Mouse (Mus musculus): ENCODE measurements around the gene Csf3. TPM values are rescaled to one million over a fixed set of nuclear protein-coding genes. Genes with fewer than 3 reads are reported as not detected.
A peak's percentile ranks its signal among the peaks of the same experiment; 100 is the strongest.
"Not testable (repeated sequence)": the region's sequence is repeated elsewhere in the genome, so short reads cannot be mapped to it uniquely, and the experiment has no call there.

Csf3 gene
- polyA plus RNA-seq (2014; fragmentation: Nextera tagmentation; extraction: Ambion mirVana): not detected in 2 replicates

DNA sequence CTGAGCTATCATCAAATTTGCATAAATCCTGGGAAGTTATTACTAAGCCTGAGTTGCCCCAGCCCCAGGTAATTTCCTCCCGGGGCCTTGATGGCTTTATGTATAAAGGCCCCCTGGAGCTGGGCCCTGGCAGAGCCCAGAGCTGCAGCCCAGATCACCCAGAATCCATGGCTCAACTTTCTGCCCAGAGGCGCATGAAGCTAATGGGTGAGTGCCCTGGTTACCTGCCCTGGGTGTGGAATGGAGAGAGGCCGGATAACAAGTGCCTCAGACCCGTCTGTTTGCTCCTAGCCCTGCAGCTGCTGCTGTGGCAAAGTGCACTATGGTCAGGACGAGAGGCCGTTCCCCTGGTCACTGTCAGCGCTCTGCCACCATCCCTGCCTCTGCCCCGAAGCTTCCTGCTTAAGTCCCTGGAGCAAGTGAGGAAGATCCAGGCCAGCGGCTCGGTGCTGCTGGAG is at the start of gene Csf3:
TSS of gene Csf3 (plus strand) at position 51 of the 458 bp plus-strand sequence.
- 39% methylated on average over 10 of the region's 10 CpGs for WGBS
- Histone ChIP-seq H3K9me3 (replicated peaks; ENCODE audit: control insufficient read depth, low read length) (no peaks in the 10 kb centered on the region), H3K36me3 (ENCODE audit: control insufficient read depth, insufficient read depth, low read length) (peaks cover 20% of the 10 kb centered on the region), H3K4me3 (ENCODE audit: low read depth, low read length) (no peak within 1 kb of the TSS), H3K4me2 (ENCODE audit: low read length) (no peak within 1 kb of the TSS), H3K27me3 (replicated peaks; ENCODE audit: control insufficient read depth, insufficient read depth, low read length) (no peaks in the 10 kb centered on the region), H3K9ac (ENCODE audit: low read length) (no peak within 1 kb of the TSS; the same call in 1 of the 2 replicates), H3K4me1 (ENCODE audit: control insufficient read depth, insufficient read depth, low read length) (no peaks in the 10 kb centered on the region), H3K27ac (ENCODE audit: low read depth, low read length) (no peak within 1 kb of the TSS)
- ATAC-seq: no peak
- no peak for DNase-seq (ENCODE audit: low spot score)

DNA sequence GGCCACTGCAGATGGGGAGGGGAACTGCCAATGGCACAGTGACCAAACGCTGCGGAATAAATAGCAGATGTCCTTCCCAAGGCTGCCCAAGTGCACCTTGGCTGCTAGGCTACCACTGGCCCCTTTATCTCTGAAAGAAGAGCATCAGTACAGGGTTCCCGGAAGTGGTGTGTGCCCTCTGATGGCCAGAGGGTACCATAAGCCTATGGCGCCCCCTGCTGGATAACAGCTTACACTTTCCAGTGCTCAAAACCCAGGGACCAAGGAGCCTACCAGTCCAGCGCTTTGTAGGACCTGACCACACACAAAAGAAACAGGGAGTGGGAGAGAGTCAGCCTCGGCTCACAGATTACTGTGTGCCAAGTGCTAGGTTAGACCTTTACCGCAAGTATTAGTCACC is 46.0 kb upstream of the Csf3 start:
- not testable (repeated sequence) for ATAC-seq; H3K36me3 ChIP-seq (ENCODE audit: control insufficient read depth, insufficient read depth, low read length); H3K9ac ChIP-seq (ENCODE audit: low read length); H3K27me3 ChIP-seq (replicated peaks; ENCODE audit: control insufficient read depth, insufficient read depth, low read length); H3K4me3 ChIP-seq (ENCODE audit: low read depth, low read length); H3K27ac ChIP-seq (ENCODE audit: low read depth, low read length); H3K4me2 ChIP-seq (ENCODE audit: low read length); H3K4me1 ChIP-seq (ENCODE audit: control insufficient read depth, insufficient read depth, low read length); H3K9me3 ChIP-seq (replicated peaks; ENCODE audit: control insufficient read depth, low read length)
- WGBS: 10% methylated on average over 6 of the region's 7 CpGs
- peak; percentile 47 for DNase-seq (ENCODE audit: low spot score)

DNA sequence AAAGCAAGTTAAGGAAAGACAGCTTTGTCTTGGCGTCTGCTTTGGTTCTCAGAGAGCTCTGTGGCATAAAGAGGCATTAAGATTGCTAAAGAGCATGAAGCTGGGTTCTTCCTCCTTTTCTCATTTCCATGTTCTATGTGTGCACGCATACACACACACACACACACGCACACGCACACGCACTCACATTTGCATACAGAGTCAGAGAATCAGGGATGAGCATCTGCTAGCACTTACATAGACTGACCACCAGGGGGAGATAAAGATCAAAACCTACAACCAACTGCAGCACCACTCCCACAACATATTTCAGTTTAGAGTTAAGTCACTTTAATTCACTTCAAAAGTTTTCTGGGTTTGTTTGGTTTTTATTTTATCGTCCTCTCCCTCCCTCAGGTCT is 40.5 kb upstream of the Csf3 start:
- no peaks in the 10 kb centered on the region for H3K9me3 ChIP-seq (replicated peaks; ENCODE audit: control insufficient read depth, low read length)
- peak; percentile 85 for DNase-seq (ENCODE audit: low spot score)
- no peak overlapping the region for H3K27ac ChIP-seq (ENCODE audit: low read depth, low read length)
- no peak overlapping the region for H3K4me3 ChIP-seq (ENCODE audit: low read depth, low read length)
- H3K4me2 ChIP-seq (ENCODE audit: low read length): 0 out of 2 replicates have a peak overlapping the region, but pooled peaks have one; percentile 16
- H3K27me3 ChIP-seq (replicated peaks; ENCODE audit: control insufficient read depth, insufficient read depth, low read length): no peaks in the 10 kb centered on the region
- 0 out of 2 replicates have a peak overlapping the region, but pooled peaks have one; percentile 17 for H3K9ac ChIP-seq (ENCODE audit: low read length)
- H3K4me1 ChIP-seq (ENCODE audit: control insufficient read depth, insufficient read depth, low read length): no peaks in the 10 kb centered on the region
- no peaks in the 10 kb centered on the region for H3K36me3 ChIP-seq (ENCODE audit: control insufficient read depth, insufficient read depth, low read length)
- ATAC-seq: peak; percentile 29; the same call in 1 of the 2 replicates
- 11% methylated on average over 6 of the region's 6 CpGs for whole genome bisulfite sequencing

DNA sequence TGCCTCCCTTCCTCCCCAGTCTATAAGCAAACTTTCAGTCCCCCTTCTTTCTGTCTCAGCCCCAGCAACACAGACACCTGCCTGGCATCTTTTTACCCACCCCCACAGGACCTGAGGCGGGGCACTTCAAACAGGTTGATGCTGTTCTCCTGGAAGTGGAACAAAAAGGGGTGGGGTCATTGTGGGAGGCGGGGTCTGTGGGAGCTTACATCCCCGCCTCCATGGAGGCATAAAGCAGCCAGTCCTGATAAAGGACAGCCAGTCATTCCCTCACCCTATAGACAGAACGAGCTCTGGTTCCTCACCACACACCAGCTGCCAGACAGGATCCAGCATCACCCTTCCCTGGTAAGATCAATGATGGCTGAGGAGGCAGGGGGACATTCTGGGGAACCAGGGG is 37.0 kb upstream of the Csf3 start, which contains the start of gene Gsdma:
TSS of gene Gsdma (plus strand) at position 261 of the 400 bp plus-strand sequence.
- H3K4me1 ChIP-seq (ENCODE audit: control insufficient read depth, insufficient read depth, low read length): no peaks in the 10 kb centered on the region
- no peaks in the 10 kb centered on the region for H3K27me3 ChIP-seq (replicated peaks; ENCODE audit: control insufficient read depth, insufficient read depth, low read length)
- H3K36me3 ChIP-seq (ENCODE audit: control insufficient read depth, insufficient read depth, low read length): no peaks in the 10 kb centered on the region
- no peak within 1 kb of the TSS for H3K27ac ChIP-seq (ENCODE audit: low read depth, low read length)
- no peak for DNase-seq (ENCODE audit: low spot score)
- no peak within 1 kb of the TSS for H3K4me3 ChIP-seq (ENCODE audit: low read depth, low read length)
- no peak within 1 kb of the TSS for H3K4me2 ChIP-seq (ENCODE audit: low read length)
- H3K9me3 ChIP-seq (replicated peaks; ENCODE audit: control insufficient read depth, low read length): no peaks in the 10 kb centered on the region
- no peak within 1 kb of the TSS for H3K9ac ChIP-seq (ENCODE audit: low read length)
- ATAC-seq: no peak
- WGBS: 31% methylated on average over 4 of the region's 4 CpGs

DNA sequence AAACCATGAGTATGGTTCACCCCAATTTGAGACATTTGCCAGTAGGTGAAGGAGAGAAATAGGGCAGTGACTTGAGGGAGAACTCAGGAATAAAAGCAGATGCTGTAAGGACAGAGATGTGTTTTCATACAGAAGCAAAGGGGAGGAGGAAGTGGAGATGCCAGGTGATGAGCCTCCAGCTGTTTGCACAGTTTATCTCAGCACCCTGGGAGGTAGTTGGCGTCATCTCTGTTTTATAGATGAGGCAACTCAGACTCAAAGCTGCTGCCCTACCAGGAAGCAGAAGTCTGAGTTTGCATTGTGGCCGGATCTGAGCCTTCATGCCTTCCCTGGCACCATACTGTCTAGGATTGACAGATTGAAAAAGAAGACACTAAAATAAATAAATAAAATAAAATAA is 32.1 kb upstream of the Csf3 start:
- H3K36me3 ChIP-seq (ENCODE audit: control insufficient read depth, insufficient read depth, low read length): no peaks in the 10 kb centered on the region
- H3K4me2 ChIP-seq (ENCODE audit: low read length): no peak overlapping the region
- ATAC-seq (no peak), DNase-seq (ENCODE audit: low spot score) (no peak)
- no peaks in the 10 kb centered on the region for H3K27me3 ChIP-seq (replicated peaks; ENCODE audit: control insufficient read depth, insufficient read depth, low read length)
- H3K9ac ChIP-seq (ENCODE audit: low read length): no peak overlapping the region
- H3K4me1 ChIP-seq (ENCODE audit: control insufficient read depth, insufficient read depth, low read length): no peaks in the 10 kb centered on the region
- no peak overlapping the region for H3K4me3 ChIP-seq (ENCODE audit: low read depth, low read length)
- no peaks in the 10 kb centered on the region for H3K9me3 ChIP-seq (replicated peaks; ENCODE audit: control insufficient read depth, low read length)
- 78% methylated on average over 2 of the region's 2 CpGs for WGBS
- H3K27ac ChIP-seq (ENCODE audit: low read depth, low read length): no peak overlapping the region

DNA sequence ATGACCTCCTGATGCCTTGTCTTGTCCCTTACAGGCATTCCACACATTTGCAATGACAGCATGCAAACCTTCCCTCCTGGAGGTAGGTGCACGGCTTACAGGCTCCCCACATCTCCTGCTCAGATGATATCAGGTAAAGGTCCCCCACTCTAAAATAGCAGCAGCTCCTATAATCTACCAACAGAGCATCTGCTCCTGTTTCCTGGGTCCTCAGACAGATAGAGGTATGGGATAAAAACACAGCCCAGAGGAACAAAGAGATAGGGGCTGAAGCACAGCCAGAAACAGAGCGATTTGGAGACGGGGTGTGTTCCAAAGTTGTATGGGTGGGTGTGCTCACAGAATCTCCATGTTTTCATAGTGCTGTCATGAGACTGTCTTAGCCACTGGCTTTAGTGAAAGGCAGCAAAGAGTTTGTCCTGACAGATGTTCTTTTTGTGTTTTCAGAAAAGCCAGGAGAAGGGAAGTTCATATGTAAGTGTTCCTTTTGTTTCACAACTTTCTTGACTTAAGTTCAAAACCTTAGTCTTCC is 29.7 kb upstream of the Csf3 start:
- no peak overlapping the region for H3K27ac ChIP-seq (ENCODE audit: low read depth, low read length)
- H3K36me3 ChIP-seq (ENCODE audit: control insufficient read depth, insufficient read depth, low read length): no peaks in the 10 kb centered on the region
- WGBS: 87% methylated on average over 3 of the region's 3 CpGs
- ATAC-seq (no peak), DNase-seq (ENCODE audit: low spot score) (no peak)
- no peak overlapping the region for H3K9ac ChIP-seq (ENCODE audit: low read length)
- no peaks in the 10 kb centered on the region for H3K27me3 ChIP-seq (replicated peaks; ENCODE audit: control insufficient read depth, insufficient read depth, low read length)
- no peaks in the 10 kb centered on the region for H3K4me1 ChIP-seq (ENCODE audit: control insufficient read depth, insufficient read depth, low read length)
- H3K4me2 ChIP-seq (ENCODE audit: low read length): no peak overlapping the region
- no peaks in the 10 kb centered on the region for H3K9me3 ChIP-seq (replicated peaks; ENCODE audit: control insufficient read depth, low read length)
- H3K4me3 ChIP-seq (ENCODE audit: low read depth, low read length): no peak overlapping the region

DNA sequence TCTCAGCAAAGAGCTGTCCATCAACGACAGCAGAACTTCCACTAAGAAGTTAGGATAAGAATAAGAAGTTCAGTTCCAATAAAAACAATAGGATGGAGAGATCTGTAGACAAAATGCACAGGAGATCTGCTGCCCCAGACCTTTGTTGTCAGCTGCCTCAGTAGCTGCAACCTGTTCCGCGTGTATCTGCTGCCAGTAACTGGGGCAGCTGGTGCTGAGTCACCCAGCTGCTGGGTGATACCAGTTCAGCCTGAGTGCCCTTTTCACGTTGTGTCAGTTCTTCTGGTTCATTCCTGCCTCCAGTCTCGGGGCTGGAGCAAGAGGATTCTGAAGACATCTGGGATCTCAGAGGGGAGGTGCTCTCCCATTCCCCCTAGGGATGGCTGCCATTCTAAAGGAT is 29.2 kb upstream of the Csf3 start:
- no peak overlapping the region for H3K27ac ChIP-seq (ENCODE audit: low read depth, low read length)
- no peak overlapping the region for H3K4me3 ChIP-seq (ENCODE audit: low read depth, low read length)
- ATAC-seq: no peak
- no peaks in the 10 kb centered on the region for H3K9me3 ChIP-seq (replicated peaks; ENCODE audit: control insufficient read depth, low read length)
- 65% methylated on average over 5 of the region's 5 CpGs for WGBS
- no peaks in the 10 kb centered on the region for H3K36me3 ChIP-seq (ENCODE audit: control insufficient read depth, insufficient read depth, low read length)
- H3K4me1 ChIP-seq (ENCODE audit: control insufficient read depth, insufficient read depth, low read length): no peaks in the 10 kb centered on the region
- DNase-seq (ENCODE audit: low spot score): no peak
- no peak overlapping the region for H3K4me2 ChIP-seq (ENCODE audit: low read length)
- no peaks in the 10 kb centered on the region for H3K27me3 ChIP-seq (replicated peaks; ENCODE audit: control insufficient read depth, insufficient read depth, low read length)
- no peak overlapping the region for H3K9ac ChIP-seq (ENCODE audit: low read length)

DNA sequence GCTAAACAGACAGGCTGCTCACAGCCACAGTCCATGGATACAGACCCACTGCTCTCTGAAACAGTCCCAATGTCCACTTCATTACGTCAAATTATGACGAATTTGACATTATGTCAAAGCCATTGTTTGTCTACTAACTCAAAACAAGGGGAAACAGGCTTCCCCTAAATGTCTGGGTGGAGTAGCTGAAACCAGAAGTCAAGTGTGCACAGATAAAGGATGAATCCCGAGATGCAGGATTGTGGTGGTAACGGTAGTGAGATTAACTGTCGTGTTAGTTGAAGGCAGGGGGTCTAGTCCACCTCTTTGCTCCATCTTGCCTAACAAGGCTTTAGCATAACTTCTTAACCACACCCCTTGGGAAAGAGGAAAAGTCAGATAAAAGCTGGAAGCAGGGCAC is 28.6 kb upstream of the Csf3 start:
- Histone ChIP-seq H3K4me1 (ENCODE audit: control insufficient read depth, insufficient read depth, low read length) (no peaks in the 10 kb centered on the region), H3K36me3 (ENCODE audit: control insufficient read depth, insufficient read depth, low read length) (no peaks in the 10 kb centered on the region), H3K27me3 (replicated peaks; ENCODE audit: control insufficient read depth, insufficient read depth, low read length) (no peaks in the 10 kb centered on the region), H3K9ac (ENCODE audit: low read length) (no peak overlapping the region), H3K4me3 (ENCODE audit: low read depth, low read length) (no peak overlapping the region), H3K4me2 (ENCODE audit: low read length) (no peak overlapping the region), H3K9me3 (replicated peaks; ENCODE audit: control insufficient read depth, low read length) (no peaks in the 10 kb centered on the region), H3K27ac (ENCODE audit: low read depth, low read length) (no peak overlapping the region)
- DNase-seq (ENCODE audit: low spot score) (no peak), ATAC-seq (no peak)
- WGBS: 88% methylated on average over 5 of the region's 5 CpGs

DNA sequence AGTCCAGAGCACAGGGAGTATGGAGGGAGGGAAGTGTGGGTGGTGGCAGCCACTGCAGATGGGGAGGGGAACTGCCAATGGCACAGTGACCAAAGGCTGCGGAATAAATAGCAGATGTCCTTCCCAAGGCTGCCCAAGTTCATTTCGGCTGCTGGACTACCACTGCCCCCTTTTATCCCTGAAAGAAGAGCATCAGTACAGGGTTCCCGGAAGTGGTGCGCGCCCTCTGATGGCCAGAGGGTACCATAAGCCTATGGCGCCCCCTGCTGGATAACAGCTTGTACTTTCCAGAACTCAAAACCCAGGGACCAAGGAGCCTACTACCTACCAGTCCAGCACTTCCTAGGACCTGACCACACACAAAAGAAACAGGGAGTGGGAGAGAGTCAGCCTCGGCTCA is 27.9 kb upstream of the Csf3 start:
- H3K4me3 ChIP-seq (ENCODE audit: low read depth, low read length); H3K9ac ChIP-seq (ENCODE audit: low read length); H3K4me1 ChIP-seq (ENCODE audit: control insufficient read depth, insufficient read depth, low read length); H3K9me3 ChIP-seq (replicated peaks; ENCODE audit: control insufficient read depth, low read length); ATAC-seq; H3K36me3 ChIP-seq (ENCODE audit: control insufficient read depth, insufficient read depth, low read length); H3K27ac ChIP-seq (ENCODE audit: low read depth, low read length); H3K4me2 ChIP-seq (ENCODE audit: low read length); H3K27me3 ChIP-seq (replicated peaks; ENCODE audit: control insufficient read depth, insufficient read depth, low read length): not testable (repeated sequence)
- WGBS: 2% methylated on average over 6 of the region's 7 CpGs
- peak; percentile 64 for DNase-seq (ENCODE audit: low spot score)
